Mouse (Mus musculus): ENCODE data around the gene Mapt.

The Mapt gene

GRCm38 (mm10) chr11:104272352-104272751, 41.2 kb downstream of the Mapt start:
- in situ Hi-C loops (cut with MboI, MseI), result no loop called here

GRCm38 (mm10) chr11:104275765-104276164, 44.6 kb downstream of the Mapt start:
- in situ Hi-C loops (cut with MboI, MseI), result no loop called here

GRCm38 (mm10) chr11:104278222-104278621, 47.0 kb downstream of the Mapt start:
- in situ Hi-C loops (cut with MboI, MseI), result no loop called here

GRCm38 (mm10) chr11:104279049-104279448, 47.9 kb downstream of the Mapt start:
- in situ Hi-C loops (cut with MboI, MseI), result no loop called here

GRCm38 (mm10) chr11:104279538-104279937, 48.3 kb downstream of the Mapt start:
- in situ Hi-C loops (cut with MboI, MseI), result no loop called here

GRCm38 (mm10) chr11:104281501-104281900, 50.3 kb downstream of the Mapt start:
- in situ Hi-C loops (cut with MboI, MseI), result no loop called here

GRCm38 (mm10) chr11:104287113-104287512, 55.9 kb downstream of the Mapt start:
- in situ Hi-C loops (cut with MboI, MseI), result no loop called here

- in situ Hi-C loops (cut with MboI, MseI), result no loop called here
Measured at GRCm38 (mm10) chr11:104288835-104289198, 57.6 kb downstream of the Mapt start.

- in situ Hi-C loops (cut with MboI, MseI), result no loop called here
Measured at GRCm38 (mm10) chr11:104289199-104290031, 58.2 kb downstream of the Mapt start.

- in situ Hi-C loops (cut with MboI, MseI), result no loop called here
Measured at GRCm38 (mm10) chr11:104292443-104293220, 61.4 kb downstream of the Mapt start.

GRCm38 (mm10) chr11:104293241-104293640, 62.1 kb downstream of the Mapt start:
- in situ Hi-C loops (cut with MboI, MseI), result no loop called here

GRCm38 (mm10) chr11:104295145-104295544, 64.0 kb downstream of the Mapt start:
- in situ Hi-C loops (cut with MboI, MseI), result no loop called here

- in situ Hi-C loops (cut with MboI, MseI), result no loop called here
Measured at GRCm38 (mm10) chr11:104295656-104296055, 64.5 kb downstream of the Mapt start.

GRCm38 (mm10) chr11:104297671-104298070, 66.5 kb downstream of the Mapt start:
- in situ Hi-C loops (cut with MboI, MseI), result no loop called here

- in situ Hi-C loops (cut with MboI, MseI), result no loop called here
Measured at GRCm38 (mm10) chr11:104302628-104303027, 71.4 kb downstream of the Mapt start.

GRCm38 (mm10) chr11:104303088-104303960, 72.1 kb downstream of the Mapt start:
- in situ Hi-C loops (cut with MboI, MseI), result no loop called here

GRCm38 (mm10) chr11:104305711-104306110, 74.5 kb downstream of the Mapt start:
- in situ Hi-C loops (cut with MboI, MseI), result loop anchor here in 1 of 2 experiments (5.0 kb wide), 1 partner anchor 157 kb away; no protein-coding TSS in a partner anchor

GRCm38 (mm10) chr11:104306483-104306882, 75.3 kb downstream of the Mapt start:
- in situ Hi-C loops (cut with MboI, MseI), result loop anchor here in 1 of 2 experiments (5.0 kb wide), 1 partner anchor 156 kb away; no protein-coding TSS in a partner anchor

- in situ Hi-C loops (cut with MboI, MseI), result loop anchor here in 1 of 2 experiments (5.0 kb wide), 1 partner anchor 155 kb away; no protein-coding TSS in a partner anchor
Measured at GRCm38 (mm10) chr11:104307136-104307535, 75.9 kb downstream of the Mapt start.

- in situ Hi-C loops (cut with MboI, MseI), result loop anchor here (5.0 to 10.0 kb wide), 3 partner anchors 143 to 815 kb away; partner anchors contain the start of gene Mettl2 (in 1 of the 2)
Measured at GRCm38 (mm10) chr11:104309377-104310225, 78.4 kb downstream of the Mapt start.

All from T-helper 17 cell (primary cell).